Mouse (Mus musculus) ovary, postnatal 10 days (tissue): Measurements from ENCODE around the gene Isg20l2.

Experiments used
- DNase-seq: peaks from one replicate; pipeline ENCODE4 v3.0.0; 2022; ENCODE audit warnings: low spot score

Gene Isg20l2

DNA sequence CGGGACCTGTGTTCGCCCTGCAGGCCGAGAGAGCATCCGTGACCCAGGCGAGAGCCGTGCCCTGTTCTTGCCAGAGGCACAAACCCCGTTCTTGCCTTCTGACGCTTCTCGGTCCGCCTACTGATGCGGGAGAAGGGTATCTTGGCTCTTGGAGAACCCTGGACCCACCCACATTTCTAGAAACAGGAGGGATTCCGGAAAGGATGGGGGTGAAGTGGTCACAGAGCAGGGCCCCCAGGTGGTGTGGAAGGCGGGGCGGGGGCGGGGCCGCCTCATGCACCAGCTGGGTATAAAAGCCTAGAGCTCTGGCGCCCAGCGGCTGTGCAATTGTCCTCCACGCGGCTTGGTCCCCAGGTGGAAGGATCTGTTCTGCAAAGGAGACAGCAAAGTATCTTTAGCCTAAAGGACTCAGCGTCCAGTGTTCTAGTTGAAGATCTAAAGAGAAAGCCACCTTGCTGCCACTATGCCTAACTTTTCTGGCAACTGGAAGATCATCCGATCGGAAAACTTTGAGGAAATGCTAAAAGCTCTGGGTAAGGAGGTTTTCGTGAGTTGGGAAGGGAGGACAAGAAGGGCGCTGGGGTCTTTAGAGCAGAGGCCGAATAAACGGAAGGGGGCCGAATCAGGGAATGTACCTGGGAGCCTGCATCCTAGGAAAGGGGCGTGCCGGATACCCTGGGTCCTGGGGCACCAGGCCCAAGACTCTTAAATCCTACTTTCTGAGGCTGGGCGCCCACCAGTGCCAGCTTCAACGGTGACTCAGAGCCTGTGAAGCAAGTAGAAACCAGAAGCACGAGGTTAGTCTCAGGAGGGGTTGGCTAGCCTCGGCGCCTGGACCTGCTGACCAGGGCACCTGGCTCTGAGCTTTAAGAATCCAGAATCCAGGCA is 18.5 kb downstream of the Isg20l2 start, which contains the start of gene Crabp2:
Crabp2 (plus strand) TSS at position 289 of the 888 bp plus-strand sequence.
- no peak for DNase-seq

DNA sequence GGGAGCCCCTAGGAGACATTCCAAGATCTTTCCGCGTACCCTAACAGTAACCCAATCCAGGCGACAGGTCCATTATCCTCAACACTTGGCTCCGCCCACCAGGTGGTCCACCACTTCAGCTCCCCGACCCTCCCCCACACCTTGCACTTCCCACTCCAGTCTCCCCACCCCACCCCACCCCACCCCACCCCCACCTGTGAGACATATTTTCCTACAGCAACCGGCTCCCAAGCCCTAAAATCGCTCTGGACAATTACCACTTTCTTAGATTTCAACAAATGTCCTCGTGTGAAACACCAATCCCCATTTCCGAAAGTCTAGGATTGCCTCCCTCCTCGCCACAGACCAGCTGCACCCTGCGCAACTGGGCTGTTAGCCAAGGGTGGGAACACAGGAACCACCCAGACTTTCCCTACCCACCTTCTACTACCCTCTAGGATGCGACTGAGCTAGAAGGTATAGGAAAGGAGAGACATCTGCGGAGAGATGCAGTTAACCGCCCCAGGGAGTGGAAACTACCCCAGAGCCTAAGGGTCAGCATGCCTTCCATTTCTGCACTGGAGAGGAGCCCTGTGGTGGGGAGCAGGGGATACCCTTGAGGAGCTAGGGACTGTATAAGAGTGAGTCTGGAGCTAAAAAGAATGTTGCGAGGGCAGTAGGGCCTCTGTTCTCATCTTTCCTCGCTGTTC is 19.3 kb downstream of the Isg20l2 start:
- DNase-seq: no peak

DNA sequence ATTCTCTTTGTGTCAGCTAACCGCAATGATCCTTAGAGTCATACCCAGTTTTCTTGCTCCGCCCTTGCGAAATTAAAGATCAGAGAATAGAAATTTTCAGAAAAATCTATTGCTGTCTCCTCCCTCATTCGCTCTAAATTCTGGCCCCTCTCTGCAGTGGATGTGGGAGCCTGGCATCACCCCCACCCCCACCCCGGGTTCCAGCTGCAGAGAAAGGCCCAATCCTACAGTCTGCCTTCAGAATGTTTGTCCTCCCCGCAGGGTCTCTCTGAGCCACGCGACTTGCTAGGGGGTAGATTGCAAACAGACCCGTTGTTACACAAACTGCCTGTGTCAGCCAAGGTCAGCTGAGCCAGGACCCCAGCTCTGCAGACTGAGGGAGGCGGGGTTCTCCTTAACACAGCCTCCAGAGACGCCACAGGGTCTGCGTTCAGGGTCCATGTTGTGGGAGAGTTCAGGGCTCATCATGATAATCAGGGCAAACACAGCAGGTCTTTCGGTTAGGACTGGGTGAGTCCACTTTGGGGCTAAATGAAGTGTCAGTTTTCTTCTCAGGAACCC is 19.9 kb downstream of the Isg20l2 start:
- DNase-seq: no peak

DNA sequence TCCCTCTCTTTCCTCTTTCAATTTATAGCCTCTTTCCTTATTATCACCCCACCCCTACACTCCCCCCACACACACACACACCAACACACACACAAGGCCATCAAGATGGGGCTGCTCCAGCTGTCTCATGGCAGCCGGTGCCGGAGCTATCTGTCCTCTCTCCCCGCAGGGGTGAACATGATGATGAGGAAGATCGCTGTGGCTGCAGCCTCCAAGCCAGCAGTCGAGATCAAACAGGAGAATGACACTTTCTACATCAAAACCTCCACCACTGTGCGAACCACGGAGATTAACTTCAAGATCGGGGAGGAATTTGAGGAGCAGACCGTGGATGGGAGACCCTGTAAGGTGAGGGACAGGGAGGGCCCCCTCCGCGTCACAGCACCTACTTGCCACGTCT is 21.8 kb downstream of the Isg20l2 start:
- DNase-seq: no peak

DNA sequence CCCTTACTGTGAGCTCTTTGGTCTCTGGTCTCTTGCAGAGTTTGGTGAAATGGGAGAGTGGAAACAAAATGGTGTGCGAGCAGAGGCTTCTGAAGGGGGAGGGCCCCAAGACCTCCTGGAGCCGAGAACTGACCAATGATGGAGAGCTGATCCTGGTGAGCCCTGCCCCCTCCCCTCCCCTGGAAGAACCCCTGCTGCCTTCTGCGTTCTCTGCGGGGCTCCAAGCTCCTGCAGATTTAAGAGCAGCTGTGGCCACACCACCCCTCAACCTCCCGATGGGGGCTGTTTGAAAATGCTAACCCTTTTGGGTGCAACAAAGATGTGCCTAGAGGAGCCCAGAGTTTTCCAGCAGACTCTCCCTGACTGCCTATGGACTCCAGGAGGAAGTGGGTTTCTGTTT is 22.3 kb downstream of the Isg20l2 start:
- no peak for DNase-seq

DNA sequence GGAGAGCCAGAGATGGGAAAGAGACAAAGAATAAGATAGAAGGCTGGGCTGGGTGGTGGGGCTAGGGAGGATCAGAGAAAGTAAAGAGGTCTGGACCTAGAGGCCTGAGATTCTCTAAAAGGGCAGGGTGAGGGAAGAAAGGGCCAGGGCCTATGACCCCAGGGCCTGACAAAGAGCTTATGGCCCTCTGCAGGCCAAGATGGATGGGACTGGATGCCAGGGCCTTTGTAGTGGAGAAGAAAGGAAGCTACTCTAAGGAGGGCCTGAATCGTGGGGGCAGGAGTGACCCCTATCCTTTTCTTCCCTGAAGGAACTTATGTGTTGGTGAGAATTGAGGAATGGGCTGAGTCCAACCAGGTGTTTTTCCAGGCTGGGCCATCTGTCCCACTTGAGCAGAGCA is 27.9 kb downstream of the Isg20l2 start:
- DNase-seq: no peak

- DNase-seq: no peak
Observed at GRCm38 (mm10) chr3:87958476-87958875, 28.4 kb downstream of the Isg20l2 start.

GRCm38 (mm10) chr3:87958967-87959366 is 28.9 kb downstream of the Isg20l2 start:
- DNase-seq: no peak

GRCm38 (mm10) chr3:87959371-87959770 is 29.3 kb downstream of the Isg20l2 start:
- no peak for DNase-seq

DNA sequence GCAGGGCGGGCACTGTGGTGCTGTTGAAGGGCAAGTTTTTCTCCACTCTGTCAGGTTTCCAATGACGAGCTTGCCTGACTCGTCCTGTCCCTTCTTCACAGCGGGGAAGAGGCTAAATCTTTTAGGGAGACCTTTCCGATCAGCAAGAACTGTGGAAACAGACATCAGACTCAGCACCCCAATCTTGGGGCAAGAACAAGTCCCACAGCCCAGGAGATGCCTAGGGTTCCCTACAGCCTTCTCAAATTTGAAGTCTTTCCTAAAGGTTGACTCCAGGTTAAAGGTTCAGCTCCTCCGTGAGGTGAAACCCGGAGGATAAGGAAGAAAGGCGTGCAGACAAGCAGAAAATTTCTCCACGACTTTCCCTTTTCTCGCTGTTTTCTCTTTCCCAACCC is 30.1 kb downstream of the Isg20l2 start:
- DNase-seq: no peak

GRCm38 (mm10) chr3:87960586-87961191 is 30.6 kb downstream of the Isg20l2 start:
- DNase-seq: peak; percentile 71

- no peak for DNase-seq
Observed at GRCm38 (mm10) chr3:87970184-87970938, 40.2 kb downstream of the Isg20l2 start.

DNA sequence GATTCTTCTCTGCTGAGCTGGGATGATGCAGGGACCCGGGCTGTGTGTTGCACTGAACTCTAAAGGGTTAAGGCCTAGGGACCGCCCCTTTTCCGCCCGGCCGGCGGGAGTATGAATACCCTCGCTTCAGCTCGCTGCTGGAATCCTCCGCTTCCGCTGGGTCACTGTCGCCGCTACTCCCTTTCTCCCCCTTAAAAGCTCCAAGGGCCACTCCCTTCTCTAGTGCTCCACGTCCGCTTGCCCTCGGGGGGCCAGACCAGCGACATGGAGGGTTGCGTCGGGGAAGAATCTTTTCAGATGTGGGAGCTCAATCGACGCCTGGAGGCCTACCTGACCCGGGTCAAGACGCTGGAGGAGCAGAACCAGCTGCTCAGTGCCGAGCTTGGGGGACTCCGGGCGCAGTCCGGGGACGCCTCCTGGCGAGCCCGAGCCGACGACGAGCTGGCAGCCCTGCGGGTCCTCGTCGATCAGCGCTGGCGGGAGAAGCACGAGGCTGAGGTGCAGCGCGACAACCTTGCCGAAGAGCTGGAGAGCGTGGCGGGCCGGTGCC is 40.9 kb downstream of the Isg20l2 start, which contains the start of gene Nes:
Nes (plus strand) TSS at position 140 of the 550 bp plus-strand sequence.
- DNase-seq: no peak

DNA sequence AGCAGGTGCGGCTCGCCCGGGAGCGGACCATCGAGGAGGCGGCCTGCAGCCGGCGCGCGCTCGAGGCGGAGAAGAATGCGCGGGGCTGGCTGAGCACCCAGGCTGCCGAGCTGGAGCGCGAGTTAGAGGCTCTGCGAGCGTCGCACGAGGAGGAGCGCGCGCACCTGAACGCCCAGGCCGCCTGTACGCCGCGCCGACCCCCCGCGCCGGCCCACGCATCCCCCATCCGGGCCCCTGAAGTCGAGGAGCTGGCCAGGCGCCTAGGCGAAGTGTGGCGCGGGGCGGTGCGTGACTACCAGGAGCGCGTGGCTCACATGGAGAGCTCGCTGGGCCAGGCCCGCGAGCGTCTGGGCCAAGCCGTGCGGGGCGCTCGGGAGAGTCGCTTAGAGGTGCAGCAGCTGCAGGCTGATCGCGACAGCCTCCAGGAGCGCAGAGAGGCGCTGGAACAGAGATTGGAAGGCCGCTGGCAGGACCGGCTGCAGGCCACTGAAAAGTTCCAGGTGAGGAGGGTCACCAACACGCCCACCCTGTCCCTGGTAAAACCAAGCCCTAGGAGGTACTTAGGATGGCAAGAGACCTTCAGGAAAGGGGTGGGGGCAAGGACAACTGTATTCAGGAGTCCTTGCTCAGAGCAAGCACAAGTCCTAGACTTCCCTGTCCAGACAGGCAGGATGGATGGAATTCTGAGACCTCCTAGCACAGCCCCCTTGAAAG is 41.5 kb downstream of the Isg20l2 start:
- DNase-seq: no peak

- DNase-seq: no peak
Observed at GRCm38 (mm10) chr3:87972203-87972664, 42.1 kb downstream of the Isg20l2 start.

GRCm38 (mm10) chr3:87972776-87973175 is 42.7 kb downstream of the Isg20l2 start:
- no peak for DNase-seq

GRCm38 (mm10) chr3:87973593-87974380 is 43.7 kb downstream of the Isg20l2 start:
- no peak for DNase-seq

GRCm38 (mm10) chr3:87974381-87974987 is 44.4 kb downstream of the Isg20l2 start:
- no peak for DNase-seq

DNA sequence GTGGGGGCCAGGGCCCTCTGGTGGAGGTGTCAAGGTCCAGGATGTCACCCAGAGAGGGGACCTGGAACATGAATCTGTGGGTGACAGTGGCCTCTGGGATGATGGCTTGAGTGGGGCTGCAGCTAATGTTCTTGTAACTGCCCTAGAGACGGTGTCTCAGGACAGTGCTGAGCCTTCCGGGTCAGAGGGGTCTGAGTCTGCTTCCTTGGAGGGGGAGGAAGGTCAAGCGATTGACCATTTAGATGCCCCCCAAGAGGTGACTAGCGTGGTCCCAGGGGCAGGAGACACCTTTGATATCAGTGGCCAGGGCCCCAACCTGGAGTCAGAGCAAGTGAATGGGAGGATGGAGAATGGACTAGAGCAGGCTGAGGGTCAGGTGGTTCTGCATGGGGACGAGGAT is 49.4 kb downstream of the Isg20l2 start:
- no peak for DNase-seq
